Mouse (Mus musculus) limb, embryonic 15.5 days (tissue): Measurements from ENCODE around the gene Wipi2. TPM values are rescaled to one million over a fixed set of nuclear protein-coding genes. Genes with fewer than 3 reads are reported as not detected.

ENCODE experiments used
- ATAC-seq: fragments of 200-750 bp; cut with Nextera tagmentation; 2 replicates; pipeline ENCODE4 v1.8.0; 2017; ENCODE audit warnings: low read depth, moderate TSS enrichment; ENCODE audit not compliant: insufficient number of reproducible peaks, low FRiP score, low TSS enrichment
- H3K27ac ChIP-seq: fragments of 300-500 bp; sonication (generic); 2 replicates; pipeline ENCODE4 v1.5.1; 2015; ENCODE audit warnings: moderate library complexity, mild to moderate bottlenecking, inconsistent platforms
- H3K27me3 ChIP-seq: fragments of 300-500 bp; sonication (generic); 2 replicates; pipeline ENCODE4 v1.6.1; 2015; ENCODE audit warnings: inconsistent platforms
- H3K36me3 ChIP-seq: fragments of 300-500 bp; sonication (generic); 2 replicates; pipeline ENCODE4 v1.6.1; 2015; ENCODE audit warnings: inconsistent platforms
- H3K4me1 ChIP-seq: fragments of 300-500 bp; sonication (generic); 2 replicates; pipeline ENCODE4 v1.6.1; 2015; ENCODE audit warnings: inconsistent platforms
- H3K4me2 ChIP-seq: fragments of 300-500 bp; sonication (generic); 2 replicates; pipeline ENCODE4 v1.6.1; 2015; ENCODE audit warnings: mild to moderate bottlenecking, inconsistent platforms
- H3K4me3 ChIP-seq: fragments of 300-500 bp; sonication (generic); 2 replicates; pipeline ENCODE4 v1.5.1; 2015; ENCODE audit warnings: mild to moderate bottlenecking, inconsistent platforms
- H3K9ac ChIP-seq: fragments of 300-500 bp; sonication (generic); 2 replicates; pipeline ENCODE4 v1.6.1; 2015; ENCODE audit warnings: inconsistent platforms
- H3K9me3 ChIP-seq: fragments of 300-500 bp; sonication (generic); 2 replicates; pipeline ENCODE4 v1.6.1; 2016; ENCODE audit warnings: inconsistent platforms
- WGBS: fragments of 180-500 bp; shearing (Covaris S2); methylation state at CpG from one replicate; pipeline ENCODE4 v1.1.7; 2015; 5-methylcytosine and 5-hydroxymethylcytosine counted together
- polyA plus RNA-seq: library from polyadenylated mRNA; unstranded; fragments of >200 nt; fragmentation: Nextera tagmentation; extraction: Ambion mirVana; gene quantifications from 2 replicates; pipeline ENCODE4 v1.2.1, GENCODE M21; 2015

Gene Wipi2
- polyA plus RNA-seq, 1 experiment from 2014 or later, result 44.1 TPM

GRCm38 (mm10) chr5:142718037-142718436 lies 90.5 kb downstream of the Wipi2 start:
- Histone ChIP-seq H3K4me1 (0 out of 2 replicates have a peak, but pooled peaks cover 5% of the 10 kb centered on the region), H3K36me3 (no peaks in the 10 kb centered on the region), H3K27me3 (no peaks in the 10 kb centered on the region), H3K4me3 (no peak overlapping the region), H3K27ac (no peak overlapping the region), H3K4me2 (no peak overlapping the region), H3K9me3 (no peaks in the 10 kb centered on the region), H3K9ac (no peak overlapping the region)
- ATAC-seq, result no peak
- WGBS, result 17% methylated on average over 4 of the region's 4 CpGs

- no peak for ATAC-seq
Measured at GRCm38 (mm10) chr5:142718486-142718885, 91.0 kb downstream of the Wipi2 start.

DNA sequence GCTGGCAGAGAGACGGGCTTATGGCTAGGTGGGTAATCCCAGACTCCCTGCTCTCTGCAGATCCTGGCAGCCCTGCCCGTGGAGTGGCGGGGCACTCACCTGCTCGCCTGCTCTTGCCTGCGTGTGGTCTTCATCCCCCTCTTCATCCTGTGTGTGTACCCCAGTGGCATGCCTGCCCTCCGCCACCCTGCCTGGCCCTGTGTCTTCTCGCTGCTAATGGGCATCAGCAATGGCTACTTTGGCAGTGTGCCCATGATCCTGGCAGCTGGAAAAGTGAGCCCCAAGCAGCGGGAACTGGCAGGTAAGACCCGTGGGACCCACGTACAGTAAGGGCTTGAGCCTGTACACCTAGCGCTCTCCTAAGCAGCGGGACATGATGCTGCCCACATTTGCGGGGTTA lies 92.4 kb downstream of the Wipi2 start:
- peaks cover 12% of the 10 kb centered on the region for H3K4me1 ChIP-seq
- WGBS, result 82% methylated on average over 13 of the region's 13 CpGs
- H3K9me3 ChIP-seq, result no peaks in the 10 kb centered on the region
- H3K9ac ChIP-seq, result no peak overlapping the region
- no peak overlapping the region for H3K4me3 ChIP-seq
- no peak for ATAC-seq
- no peak overlapping the region for H3K27ac ChIP-seq
- H3K36me3 ChIP-seq, result no peaks in the 10 kb centered on the region
- no peaks in the 10 kb centered on the region for H3K27me3 ChIP-seq
- no peak overlapping the region for H3K4me2 ChIP-seq

More at GRCm38 (mm10) chr5:142718486-142718885, 91.0 kb downstream of the Wipi2 start:
- Histone ChIP-seq H3K9ac (no peak overlapping the region), H3K36me3 (no peaks in the 10 kb centered on the region), H3K4me3 (no peak overlapping the region), H3K27me3 (no peaks in the 10 kb centered on the region), H3K27ac (no peak overlapping the region), H3K9me3 (no peaks in the 10 kb centered on the region), H3K4me1 (peaks cover 7% of the 10 kb centered on the region), H3K4me2 (no peak overlapping the region)
- 57% methylated on average over 25 of the region's 25 CpGs for WGBS

Other genes with a start within 250 kb of the Wipi2 start
- gene Foxk1, start 226.2 kb upstream of the Wipi2 start, polyA plus RNA-seq, result 4.4 and 5.3 TPM in 2 replicates
- gene Ap5z1, start 163.8 kb upstream of the Wipi2 start, polyA plus RNA-seq, result 9.8 and 9.9 TPM in 2 replicates
- 0.05 and 0.09 TPM in 2 replicates for gene Papolb, start 97.6 kb upstream of the Wipi2 start, polyA plus RNA-seq
- 7.6 and 8.3 TPM in 2 replicates for gene Radil, start 76.6 kb upstream of the Wipi2 start, polyA plus RNA-seq
- gene Mmd2, start 18.9 kb upstream of the Wipi2 start, polyA plus RNA-seq, result 1.4 and 1.5 TPM in 2 replicates
- 3.9 and 5.4 TPM in 2 replicates for gene Slc29a4, start 64.8 kb downstream of the Wipi2 start, polyA plus RNA-seq
- gene Tnrc18, start 190.0 kb downstream of the Wipi2 start, polyA plus RNA-seq, result 25.1 and 32.0 TPM in 2 replicates